Comparison of ENCODE assay signal across 8 mouse cellular contexts in the genomic region with DNA sequence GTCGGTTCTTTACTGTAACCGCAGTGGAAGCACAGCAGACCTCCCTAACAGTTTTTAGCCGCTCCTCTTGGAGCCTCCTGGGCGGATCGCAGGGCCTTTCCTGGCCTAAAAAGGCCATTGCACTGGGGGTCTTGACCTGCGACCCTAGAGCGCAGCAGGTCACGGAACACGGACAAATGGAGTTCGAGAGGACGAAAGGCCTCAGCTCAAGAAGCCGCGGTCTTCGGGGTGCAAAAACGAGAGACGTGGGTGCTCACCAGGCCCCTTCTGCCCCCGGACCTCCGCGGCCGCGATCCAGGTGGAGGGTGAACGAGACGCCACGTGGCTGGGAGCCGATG. TPM values are rescaled to one million over a fixed set of nuclear protein-coding genes. Genes with fewer than 3 reads are reported as not detected.
DNase-seq lines count a peak whose midpoint lies in the region; ATAC-seq and TF ChIP-seq lines count a peak whose summit lies in the region.

No protein-coding gene starts in this region.

- ATAC-seq in forebrain, embryonic 15.5 days (replicated peaks) = no peak
- no peak for ATAC-seq in liver, embryonic 16.5 days (ENCODE audit: low read depth)

- H3K27me3 ChIP-seq in heart, adult 2 months (ENCODE audit: control insufficient read depth, insufficient read depth, low read length) = peaks cover 5% of the 10 kb centered on the region
- peaks cover 3% of the 10 kb centered on the region for H3K27me3 ChIP-seq in C2C12 (ENCODE audit: control insufficient read depth, insufficient read depth, insufficient read length)
- peaks cover 60% of the 10 kb centered on the region for H3K27me3 ChIP-seq in forebrain, embryonic 15.5 days
- peaks cover 46% of the 10 kb centered on the region for H3K27me3 ChIP-seq in liver, embryonic 16.5 days (ENCODE audit: control insufficient read depth, insufficient read depth, low read depth, low read length)

- TF ChIP-seq POLR2A in heart, adult 2 months (IDR thresholded peaks at IDR 0.05; ENCODE audit: insufficient read depth, low read depth, low read length) = no peak

- no peaks in the 10 kb centered on the region for H3K79me3 ChIP-seq in C2C12 (ENCODE audit: low read depth)

- WGBS in heart, adult 2 months = 7% methylated on average over 25 of the region's 25 CpGs
- under 1% methylated on average over 25 of the region's 25 CpGs for WGBS in forebrain, embryonic 15.5 days
- WGBS in liver, embryonic 16.5 days (ENCODE audit: insufficient replicate concordance) = 3% methylated on average over 25 of the region's 25 CpGs

- peak overlapping the region; percentile 99 for H3K4me2 ChIP-seq in forebrain, embryonic 15.5 days (replicated peaks)
- H3K4me2 ChIP-seq in liver, embryonic 16.5 days (ENCODE audit: low read depth, low read length) = peak overlapping the region; percentile 64

- TF ChIP-seq EP300 in heart, adult 2 months (IDR thresholded peaks at IDR 0.05; ENCODE audit: insufficient read depth, low read depth, low read length) = no peak

- H3K79me2 ChIP-seq in heart, adult 2 months (replicated peaks; ENCODE audit: control insufficient read depth, insufficient read depth, low read length) = no peaks in the 10 kb centered on the region
- H3K79me2 ChIP-seq in C2C12 (ENCODE audit: control insufficient read depth, insufficient read depth) = no peaks in the 10 kb centered on the region

- H3K9ac ChIP-seq in heart, adult 2 months (ENCODE audit: low read depth, low read length) = peak overlapping the region; percentile 81
- H3K9ac ChIP-seq in forebrain, embryonic 15.5 days (replicated peaks) = peak overlapping the region; percentile 52; the same call in 1 of the 2 replicates
- H3K9ac ChIP-seq in liver, embryonic 16.5 days (ENCODE audit: low read depth, low read length) = peak overlapping the region; percentile 48

- intact Hi-C loops in heart, adult 2 months (cut with DNase I) = loop anchor here (1.0 to 5.0 kb wide), 4 partner anchors 37 to 145 kb away; partner anchors contain the start of gene Cebpg
- intact Hi-C loops in heart, postnatal 36 days (cut with DNase I) = loop anchor here (2.0 to 5.0 kb wide), 3 partner anchors 37 to 145 kb away; partner anchors contain the start of gene Cebpg

- no peak for TF ChIP-seq CTCF in heart, adult 2 months (IDR thresholded peaks at IDR 0.05)
- no peak for TF ChIP-seq CTCF in C2C12 (IDR thresholded peaks at IDR 0.05; ENCODE audit: control insufficient read depth, insufficient read depth, insufficient read length)

- DNase-seq in heart, adult 2 months = no peak
- no peak for DNase-seq in heart, postnatal 36 days
- no peak for DNase-seq in spleen, adult 12 weeks (ENCODE audit: low spot score)
- DNase-seq in ovary, adult 18-20 months (ENCODE audit: low spot score) = no peak
- no peak for DNase-seq in urinary bladder, postnatal 25 days (ENCODE audit: low spot score)

- H3K4me1 ChIP-seq in heart, adult 2 months (ENCODE audit: control insufficient read depth, insufficient read depth, low read length) = no peaks in the 10 kb centered on the region
- peaks cover 31% of the 10 kb centered on the region for H3K4me1 ChIP-seq in forebrain, embryonic 15.5 days
- H3K4me1 ChIP-seq in liver, embryonic 16.5 days (ENCODE audit: control insufficient read depth, low read depth, low read length) = peaks cover 5% of the 10 kb centered on the region

- no peak overlapping the region for H3ac ChIP-seq in C2C12 (ENCODE audit: control insufficient read depth, insufficient read length, low read depth)

- peak overlapping the region; percentile 87 for H3K27ac ChIP-seq in heart, adult 2 months
- H3K27ac ChIP-seq in forebrain, embryonic 15.5 days (replicated peaks) = no peak overlapping the region
- H3K27ac ChIP-seq in liver, embryonic 16.5 days (ENCODE audit: low read length) = peak overlapping the region; percentile 86

- no peaks in the 10 kb centered on the region for H3K9me3 ChIP-seq in forebrain, embryonic 15.5 days
- no peaks in the 10 kb centered on the region for H3K9me3 ChIP-seq in liver, embryonic 16.5 days (replicated peaks; ENCODE audit: control insufficient read depth, low read length)

- H3K36me3 ChIP-seq in heart, adult 2 months (ENCODE audit: control insufficient read depth, insufficient read depth, low read length) = no peaks in the 10 kb centered on the region
- no peaks in the 10 kb centered on the region for H3K36me3 ChIP-seq in C2C12 (ENCODE audit: control insufficient read depth, insufficient read depth)
- H3K36me3 ChIP-seq in forebrain, embryonic 15.5 days = no peaks in the 10 kb centered on the region
- no peaks in the 10 kb centered on the region for H3K36me3 ChIP-seq in liver, embryonic 16.5 days (ENCODE audit: control insufficient read depth, insufficient read depth)

- peak overlapping the region; percentile 69 for H3K4me3 ChIP-seq in heart, adult 2 months
- peak overlapping the region; percentile 23 for H3K4me3 ChIP-seq in C2C12 (ENCODE audit: insufficient read depth, poor library complexity, severe bottlenecking)
- H3K4me3 ChIP-seq in forebrain, embryonic 15.5 days = peak overlapping the region; percentile 61
- H3K4me3 ChIP-seq in liver, embryonic 16.5 days (ENCODE audit: low read depth, low read length) = peak overlapping the region; percentile 63

TF ChIP-seq in C2C12, 6 proteins besides CTCF, POLR2A, EP300 and RAD21:
- TF ChIP-seq MAX (IDR thresholded peaks at IDR 0.05) (no peak), MYOD1 (IDR thresholded peaks at IDR 0.05; ENCODE audit: control insufficient read depth, insufficient read length, low read depth) (no peak), CEBPB (IDR thresholded peaks at IDR 0.05; ENCODE audit: low read depth) (no peak)

RNA-seq across cellular contexts. Expression of gene Cebpa, which starts 1.4 kb away (rescaled TPM):
- total RNA-seq in heart, adult 2 months (2021) = 1 to 10 TPM; 7.3 to 7.8 TPM
- 8.6 and 16.5 TPM in 2 replicates for polyA plus RNA-seq in heart, adult 2 months (2012; rRNA removed)
- total RNA-seq in heart, postnatal 36 days (2021) = 1 to 10 TPM; 4.5 to 9.4 TPM
- polyA plus RNA-seq in C2C12 (2012; fragmentation: generic; extraction: Trizol) = 22.9 TPM
- 0.64 and 0.66 TPM in 2 replicates for polyA plus RNA-seq in forebrain, embryonic 15.5 days (2015; fragmentation: Nextera tagmentation; extraction: Ambion mirVana)
- polyA plus RNA-seq in liver, embryonic 16.5 days (2015; fragmentation: Nextera tagmentation; extraction: Ambion mirVana) = 6.8 and 9.1 TPM in 2 replicates
